Mouse (Mus musculus) layer of hippocampus, adult 9-11 months (tissue): ENCODE results near the gene Uchl4.
A peak's percentile ranks its signal among the peaks of the same experiment; 100 is the strongest.
"Not testable (repeated sequence)": the region's sequence is repeated elsewhere in the genome, so short reads cannot be mapped to it uniquely, and the experiment has no call there.

Experiments used
- DNase-seq: peaks from one replicate; pipeline ENCODE4 v3.0.0; 2022

Gene Uchl4

GRCm38 (mm10) chr9:64234768-64235435 is at the start of gene Uchl4:
TSS of gene Uchl4 (plus strand) at chr9:64235201.
- no peak for DNase-seq

GRCm38 (mm10) chr9:64193879-64194278 is 41.1 kb upstream of the Uchl4 start:
- no peak for DNase-seq

- peak; percentile 83 for DNase-seq
Measured at GRCm38 (mm10) chr9:64195554-64195953, 39.4 kb upstream of the Uchl4 start.

GRCm38 (mm10) chr9:64197524-64197923 is 37.5 kb upstream of the Uchl4 start:
- no peak for DNase-seq

GRCm38 (mm10) chr9:64198068-64198762 is 36.8 kb upstream of the Uchl4 start:
- DNase-seq, result no peak

- not testable (repeated sequence) for DNase-seq
Measured at GRCm38 (mm10) chr9:64198763-64199418, 36.1 kb upstream of the Uchl4 start.

- DNase-seq, result no peak
Measured at GRCm38 (mm10) chr9:64199897-64200296, 35.1 kb upstream of the Uchl4 start.

- DNase-seq, result no peak
Measured at GRCm38 (mm10) chr9:64202331-64202730, 32.7 kb upstream of the Uchl4 start.

GRCm38 (mm10) chr9:64202866-64203265 is 32.1 kb upstream of the Uchl4 start:
- no peak for DNase-seq

GRCm38 (mm10) chr9:64207509-64208084 is 27.4 kb upstream of the Uchl4 start:
- peak; percentile 36 for DNase-seq

- DNase-seq, result no peak
Measured at GRCm38 (mm10) chr9:64214452-64214851, 20.5 kb upstream of the Uchl4 start.

- no peak for DNase-seq
Measured at GRCm38 (mm10) chr9:64216090-64216489, 18.9 kb upstream of the Uchl4 start.

- no peak for DNase-seq
Measured at GRCm38 (mm10) chr9:64216641-64217040, 18.4 kb upstream of the Uchl4 start.

GRCm38 (mm10) chr9:64217887-64218286 is 17.1 kb upstream of the Uchl4 start:
- no peak for DNase-seq

- DNase-seq, result no peak
Measured at GRCm38 (mm10) chr9:64219305-64219704, 15.7 kb upstream of the Uchl4 start.

- no peak for DNase-seq
Measured at GRCm38 (mm10) chr9:64219772-64220420, 15.1 kb upstream of the Uchl4 start.

- no peak for DNase-seq
Measured at GRCm38 (mm10) chr9:64220603-64221002, 14.4 kb upstream of the Uchl4 start.

- DNase-seq, result peak; percentile 64
Measured at GRCm38 (mm10) chr9:64221480-64221879, 13.5 kb upstream of the Uchl4 start.

GRCm38 (mm10) chr9:64222098-64222497 is 12.9 kb upstream of the Uchl4 start:
- DNase-seq, result no peak

- DNase-seq, result no peak
Measured at GRCm38 (mm10) chr9:64225805-64226204, 9.2 kb upstream of the Uchl4 start.

GRCm38 (mm10) chr9:64227736-64228135 is 7.3 kb upstream of the Uchl4 start:
- no peak for DNase-seq

GRCm38 (mm10) chr9:64228972-64229371 is 6.0 kb upstream of the Uchl4 start:
- no peak for DNase-seq

- no peak for DNase-seq
Measured at GRCm38 (mm10) chr9:64231171-64231570, 3.8 kb upstream of the Uchl4 start.
